Mouse (Mus musculus) heart, adult 11 months (tissue): ENCODE measurements at regions not wholly inside any gene's neighbourhood (a gene's known extent, or its start where the extent isn't known, plus 50 kb on each side); places are given as distances from the start of the nearest gene placed in this dataset.

Experiments
- DNase-seq: peaks from one replicate; pipeline ENCODE4 v3.0.0; 2022

GRCm38 (mm10) chr19:18020351-18020750 lies 182.9 kb upstream of the Pcsk5 start:
- DNase-seq, result no peak

DNA sequence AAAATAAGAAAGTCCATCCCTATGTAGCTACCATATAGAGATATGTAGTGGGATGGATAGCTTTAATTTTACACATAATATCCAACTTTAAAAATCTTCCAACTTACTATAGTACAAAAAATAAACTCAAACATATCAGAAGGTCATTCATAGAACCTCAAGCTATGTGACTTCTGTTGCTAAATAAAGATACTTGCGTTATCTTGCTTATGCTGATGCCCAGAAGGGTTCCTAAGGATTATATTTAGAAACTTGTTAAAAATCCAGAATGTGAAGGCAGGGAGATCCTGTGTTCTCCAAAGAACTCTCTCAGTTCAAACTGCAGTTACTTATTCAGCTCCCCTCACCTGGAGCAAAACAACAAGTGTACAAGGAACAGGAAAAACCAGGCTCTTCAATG lies 177.9 kb upstream of the Pcsk5 start:
- DNase-seq, result peak; percentile 37

- no peak for DNase-seq
Observed at GRCm38 (mm10) chr19:18012029-18012428, 174.6 kb upstream of the Pcsk5 start.

GRCm38 (mm10) chr19:17997561-17997960 lies 160.1 kb upstream of the Pcsk5 start:
- no peak for DNase-seq

DNA sequence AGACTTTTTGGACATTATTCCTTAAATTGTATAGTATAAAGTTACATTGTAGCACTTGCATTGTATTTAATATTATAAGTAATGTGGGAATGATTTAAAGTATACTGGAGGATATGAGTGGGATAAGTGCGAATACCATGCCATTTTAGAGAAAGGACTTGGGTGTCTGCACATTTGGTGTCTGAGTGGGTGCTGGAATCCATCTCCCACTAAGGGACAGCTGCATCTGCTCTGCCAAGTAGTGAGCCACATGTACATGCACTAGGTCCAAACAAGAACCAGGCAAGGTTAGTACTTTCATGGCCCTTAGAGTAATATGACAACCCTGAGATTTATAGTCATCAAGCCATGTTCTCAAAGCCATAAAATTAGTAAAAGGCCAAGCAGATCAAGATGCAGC lies 146.0 kb upstream of the Pcsk5 start:
- DNase-seq, result no peak

DNA sequence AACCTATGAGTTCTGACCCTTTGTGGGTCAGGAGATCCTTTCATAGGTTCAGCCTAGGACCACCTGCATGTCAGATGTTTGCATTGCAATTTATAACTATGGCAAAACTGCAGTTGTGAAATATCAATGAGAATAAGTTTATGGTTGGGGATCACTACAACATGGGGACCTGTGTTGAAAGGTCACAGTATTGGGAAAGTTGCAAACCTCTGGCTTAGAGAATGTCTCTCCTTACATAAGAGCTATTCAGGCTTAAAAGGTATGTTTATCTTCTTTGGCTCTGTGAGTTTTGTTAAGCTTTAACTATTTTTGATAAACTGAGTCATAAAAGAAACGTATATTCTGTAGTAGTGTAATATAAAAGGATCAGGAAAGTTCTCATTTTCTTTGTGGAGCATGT lies 128.1 kb upstream of the Pcsk5 start:
- no peak for DNase-seq

- no peak for DNase-seq
Observed at GRCm38 (mm10) chr19:17958440-17958839, 121.0 kb upstream of the Pcsk5 start.

DNA sequence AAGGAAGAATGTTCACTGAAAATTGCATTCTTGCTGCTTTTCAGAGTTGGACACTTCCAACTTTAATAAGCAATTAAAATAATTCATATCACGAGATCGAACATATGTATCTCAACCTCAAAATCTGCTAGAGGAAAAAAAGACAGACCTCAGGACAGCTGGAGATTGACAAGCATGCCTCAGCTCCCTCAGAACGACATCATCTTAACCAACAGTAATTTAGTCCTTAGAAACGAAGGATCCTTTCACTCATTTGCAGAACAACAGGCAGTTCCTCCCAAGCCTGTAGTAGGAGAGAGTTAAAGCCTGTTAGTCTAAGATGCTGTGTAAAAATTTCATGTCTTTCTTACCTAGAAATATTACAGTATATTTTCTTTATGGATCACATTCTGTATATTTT lies 95.2 kb upstream of the Pcsk5 start:
- DNase-seq, result no peak

DNA sequence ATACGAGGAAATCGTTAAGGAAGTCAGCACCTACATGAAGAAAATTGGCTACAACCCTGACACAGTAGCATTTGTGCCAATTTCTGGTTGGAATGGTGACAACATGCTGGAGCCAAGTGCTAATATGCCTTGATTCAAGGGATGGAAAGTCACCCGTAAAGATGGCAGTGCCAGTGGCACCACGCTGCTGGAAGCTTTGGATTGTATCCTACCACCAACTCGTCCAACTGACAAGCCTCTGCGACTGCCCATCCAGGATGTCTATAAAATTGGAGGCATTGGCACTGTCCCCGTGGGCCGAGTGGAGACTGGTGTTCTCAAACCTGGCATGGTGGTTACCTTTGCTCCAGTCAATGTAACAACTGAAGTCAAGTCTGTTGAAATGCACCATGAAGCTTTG lies 89.7 kb upstream of the Pcsk5 start:
- peak; percentile 35 for DNase-seq

DNA sequence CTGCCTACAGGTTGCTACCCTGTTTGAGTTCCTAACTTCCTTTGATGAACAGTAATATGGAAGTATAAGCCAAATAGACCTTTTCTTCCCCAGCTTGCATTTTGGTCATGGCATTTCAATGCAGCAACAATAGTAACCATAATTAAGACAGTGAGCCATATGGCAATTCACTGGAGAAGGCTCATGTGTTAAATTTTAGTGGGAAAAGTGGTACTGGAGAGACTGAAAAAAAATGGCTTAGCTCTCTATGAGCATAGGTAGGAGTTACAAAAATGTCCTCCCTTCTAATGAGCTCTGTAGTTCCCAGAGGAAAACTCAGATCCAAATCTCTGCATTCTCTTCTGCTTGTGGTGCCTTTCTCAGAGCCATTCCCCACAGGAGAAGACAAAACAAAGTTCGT lies 70.1 kb upstream of the Pcsk5 start:
- no peak for DNase-seq

DNA sequence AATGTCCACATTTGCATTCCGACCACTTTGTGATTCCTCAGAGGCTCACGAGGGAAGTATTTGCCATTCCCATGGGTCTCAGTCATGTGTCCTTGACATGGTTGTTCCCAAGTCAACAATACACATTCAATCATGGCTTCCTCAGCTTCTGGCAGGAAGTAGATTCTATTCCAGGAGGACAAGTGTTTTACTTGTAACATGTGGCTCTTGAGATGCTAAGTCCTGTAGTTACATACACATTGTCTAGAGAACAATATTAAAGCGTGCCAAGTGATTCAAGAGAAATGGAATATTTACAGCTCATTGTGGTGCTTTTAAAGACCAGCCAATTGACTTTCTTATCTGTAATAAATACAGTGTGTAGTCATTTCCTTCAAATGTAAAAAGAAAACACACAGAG lies 66.7 kb upstream of the Pcsk5 start:
- DNase-seq, result no peak

- DNase-seq, result no peak
Observed at GRCm38 (mm10) chr19:17892615-17893014, 55.2 kb upstream of the Pcsk5 start.
